Mouse (Mus musculus): ENCODE measurements around the gene Arhgap22.

Arhgap22 gene

DNA sequence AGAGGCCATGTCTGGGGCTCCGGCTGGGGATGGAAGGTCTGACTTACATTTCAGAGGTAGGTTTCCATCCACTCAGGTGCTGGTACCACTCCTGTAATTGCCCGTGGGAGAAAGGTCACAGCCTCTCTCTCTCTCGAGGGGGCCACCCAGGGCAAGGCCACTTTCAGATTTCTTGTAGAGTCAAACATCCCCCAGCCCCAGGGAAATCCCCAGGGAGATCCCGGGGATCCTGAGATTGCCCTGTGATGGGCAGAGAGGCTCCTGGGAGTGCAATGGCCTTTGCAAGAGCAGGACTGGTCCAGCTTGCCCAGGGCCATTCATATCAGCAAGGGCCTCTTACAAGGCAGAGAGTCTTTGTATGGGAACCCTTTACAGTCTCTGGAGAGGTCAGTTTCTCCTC, 120.6 kb downstream of the Arhgap22 start:
- DNase-seq, result no peak

DNA sequence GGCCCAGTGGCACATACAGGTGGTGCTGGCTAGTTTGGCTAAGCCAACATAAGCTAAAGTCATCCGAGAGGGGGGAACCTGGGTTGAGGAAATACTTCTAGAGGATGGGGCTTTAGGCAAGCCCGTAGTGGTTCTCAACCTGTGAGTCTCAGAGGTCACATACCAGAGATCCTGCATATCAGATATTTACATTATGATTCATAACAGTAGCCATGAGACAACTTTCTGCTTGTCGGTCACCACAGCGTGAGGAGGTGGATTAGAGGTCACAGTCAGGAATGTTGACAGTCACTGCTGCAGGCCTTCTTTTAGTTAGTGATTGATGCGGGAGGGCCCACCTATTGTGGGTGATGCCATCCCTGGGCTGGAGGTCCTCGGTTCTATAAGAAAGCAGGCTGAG, 121.9 kb downstream of the Arhgap22 start:
- no peak for DNase-seq

DNA sequence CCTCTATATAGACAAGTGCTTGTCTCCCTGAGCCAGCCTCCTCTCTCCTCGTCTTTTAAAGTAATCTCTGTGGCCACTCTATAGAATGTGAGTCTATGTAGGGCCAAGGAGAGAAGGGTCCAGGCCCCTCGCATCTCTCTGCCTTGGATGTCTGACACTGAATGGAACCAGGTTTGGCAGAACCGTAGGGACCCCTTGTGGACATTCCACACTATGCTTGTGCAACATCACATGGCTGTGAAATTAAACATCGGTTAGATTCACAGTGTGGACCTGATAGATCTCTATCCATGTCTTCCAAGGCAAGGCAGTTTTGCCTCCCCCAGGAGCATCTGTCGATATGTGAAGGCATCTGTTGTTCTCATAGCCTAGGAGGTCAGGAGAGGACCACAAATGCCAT, 124.9 kb downstream of the Arhgap22 start:
- DNase-seq, result no peak

DNA sequence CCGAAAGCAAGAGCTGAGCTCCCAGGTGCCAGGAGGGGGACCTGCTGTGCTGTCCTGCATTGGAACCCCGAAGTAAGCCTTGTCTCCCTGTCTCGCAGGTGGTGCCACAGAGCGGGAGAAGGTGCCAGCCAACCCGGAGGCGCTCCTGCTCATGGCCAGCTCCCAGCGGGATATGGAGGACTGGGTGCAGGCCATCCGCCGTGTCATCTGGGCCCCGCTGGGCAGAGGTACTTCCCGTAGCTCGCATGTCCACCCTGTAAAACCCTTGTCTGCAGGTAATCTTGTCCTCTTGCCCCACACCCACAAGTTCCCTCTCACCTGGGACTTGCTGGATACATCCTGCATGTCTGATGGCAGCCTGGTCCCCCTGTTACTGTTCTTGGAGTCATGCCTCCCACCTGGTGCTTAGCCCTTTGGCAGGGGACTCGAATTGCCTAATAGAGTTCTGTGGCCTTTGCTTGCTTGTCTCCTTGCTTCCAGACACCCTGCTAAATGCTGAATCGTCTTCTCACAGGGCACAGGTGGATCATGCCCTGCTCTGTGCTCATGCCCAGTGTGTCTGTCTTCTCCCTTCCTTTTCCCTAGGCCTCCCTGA, 129.4 kb downstream of the Arhgap22 start:
- no peak for DNase-seq

DNA sequence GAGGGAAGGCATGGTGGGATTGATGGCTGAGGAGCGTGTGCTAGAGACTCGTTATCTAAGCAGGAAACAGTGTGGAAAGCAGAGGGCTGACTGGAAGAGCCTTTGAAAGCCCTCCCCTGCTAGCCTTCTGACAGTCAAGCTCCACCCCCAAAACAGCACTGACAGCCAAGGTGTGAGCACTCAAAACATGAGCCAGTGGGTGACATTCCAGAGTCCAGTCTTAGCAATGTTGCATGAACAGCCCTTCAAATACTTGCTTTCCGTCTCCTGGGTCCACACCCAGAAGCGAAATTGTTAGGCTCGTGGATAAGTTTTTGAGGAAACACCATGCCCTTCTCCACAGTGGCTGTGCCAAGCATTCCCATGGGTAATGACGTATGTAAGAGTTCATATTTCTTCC, 132.7 kb downstream of the Arhgap22 start:
- no peak for DNase-seq

DNA sequence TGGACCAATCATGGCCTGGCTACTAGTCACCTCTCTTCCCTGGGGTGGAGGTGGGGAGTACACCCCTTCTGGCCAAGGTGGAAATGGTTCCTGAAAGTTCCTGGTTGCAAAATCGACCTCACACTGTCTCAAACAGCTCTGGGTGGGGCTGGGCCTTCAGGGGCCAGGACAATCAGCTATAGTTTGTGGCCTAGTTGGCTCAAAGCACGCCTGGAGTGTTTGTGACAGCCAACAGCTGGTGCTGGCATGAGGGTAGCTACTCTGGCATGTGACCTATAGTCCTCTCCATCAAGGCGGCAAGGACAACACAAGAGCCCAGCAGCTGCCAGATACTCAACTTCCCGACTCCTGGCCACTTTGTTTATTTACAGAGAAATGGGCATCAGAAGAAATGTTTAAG, 133.9 kb downstream of the Arhgap22 start:
- DNase-seq, result no peak

DNA sequence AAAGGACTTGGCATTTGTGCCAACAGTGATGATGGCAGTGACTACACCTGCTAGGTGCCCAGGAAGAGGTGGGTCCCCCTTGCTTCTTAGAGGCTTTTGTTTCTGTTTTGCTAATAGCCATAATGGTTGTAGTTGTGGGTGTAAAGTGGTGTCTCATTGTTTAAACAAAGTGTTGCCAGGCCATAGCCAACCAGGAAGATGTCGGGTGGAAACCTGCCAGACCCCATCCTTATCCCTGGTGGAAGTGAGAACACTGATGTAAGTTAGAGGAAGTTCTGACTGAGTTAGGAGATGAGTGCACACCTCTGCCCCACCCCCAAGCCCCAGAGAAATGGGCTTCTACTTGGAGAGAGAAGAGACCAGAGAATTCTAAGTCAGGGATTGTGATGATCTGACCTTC, 134.3 kb downstream of the Arhgap22 start:
- DNase-seq, result no peak

DNA sequence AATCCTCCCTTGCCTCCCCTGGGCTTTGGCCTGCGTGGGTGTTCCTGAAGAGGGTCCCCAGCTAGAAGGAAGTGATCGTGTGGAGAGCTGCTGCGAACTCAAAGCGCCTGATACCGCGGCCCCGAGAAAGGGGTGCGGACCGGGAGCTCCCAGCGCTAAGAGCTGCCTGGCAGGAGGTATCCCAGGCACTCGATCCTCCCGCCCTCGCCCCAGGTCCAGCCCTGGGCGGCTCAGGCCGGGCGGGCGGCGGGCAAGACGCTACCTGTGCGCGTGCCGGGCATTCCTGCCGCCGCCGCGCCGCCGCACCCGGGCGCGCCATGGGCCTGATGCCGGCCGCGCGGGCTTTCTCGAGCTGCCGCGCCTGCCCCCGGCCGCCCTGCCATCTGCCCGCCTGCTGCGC, 137.2 kb downstream of the Arhgap22 start:
- DNase-seq, result peak; percentile 61

DNA sequence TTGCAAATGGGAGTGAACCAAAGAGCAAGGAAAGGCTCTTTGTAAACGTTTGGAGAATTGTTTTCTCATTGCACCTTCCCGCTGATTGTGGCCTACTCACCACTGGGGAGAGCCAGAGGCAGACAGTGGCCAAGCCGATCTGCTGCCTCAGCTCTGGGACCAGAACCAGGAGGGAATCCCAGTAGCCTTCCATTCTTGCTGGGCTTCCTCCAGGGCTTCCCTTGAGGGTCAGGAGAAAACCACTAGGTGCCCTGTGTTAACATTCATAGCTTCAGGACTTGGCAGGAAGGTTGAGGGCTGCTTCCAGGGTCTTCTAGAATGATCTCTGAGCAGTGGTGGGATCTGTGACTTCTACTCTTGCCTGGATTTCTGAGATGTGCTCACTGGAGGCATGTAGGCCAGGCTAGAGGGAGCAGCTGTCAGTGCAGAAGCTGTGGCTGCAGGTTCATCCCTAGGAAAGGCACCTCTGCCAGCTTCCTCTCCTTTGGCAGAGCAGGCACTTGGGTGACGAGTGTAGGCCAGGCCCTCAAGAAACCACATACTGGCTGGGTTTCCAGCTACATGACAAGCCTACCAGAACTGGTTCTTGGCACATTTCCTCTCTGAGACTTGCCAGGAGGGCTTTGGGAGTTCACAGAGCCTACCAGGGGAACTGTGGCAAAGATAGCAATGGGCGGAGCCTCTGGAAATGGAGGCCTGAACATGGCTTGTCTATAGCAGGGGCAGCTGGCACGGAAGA, 138.3 kb downstream of the Arhgap22 start:
- peak; percentile 23 for DNase-seq

DNA sequence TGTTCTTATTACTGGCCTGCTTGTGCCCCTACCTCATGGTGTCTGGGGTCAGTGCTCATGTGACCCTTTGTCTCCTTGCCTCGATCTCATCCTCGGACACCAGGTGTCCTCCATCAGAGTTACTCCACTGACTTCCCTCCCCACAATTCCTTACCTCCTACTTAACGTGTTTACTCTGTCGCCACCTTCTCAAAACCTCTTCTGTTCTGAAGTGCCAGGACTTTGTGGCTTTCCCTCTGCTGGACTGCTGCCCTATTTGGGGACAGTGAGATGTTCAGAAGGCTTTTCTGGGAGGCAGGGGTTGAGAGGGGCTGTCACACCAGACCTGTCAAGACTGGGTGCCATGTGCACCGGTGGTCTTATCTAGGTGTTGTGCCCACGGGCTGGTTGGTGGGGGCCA, 139.1 kb downstream of the Arhgap22 start:
- DNase-seq, result no peak

DNA sequence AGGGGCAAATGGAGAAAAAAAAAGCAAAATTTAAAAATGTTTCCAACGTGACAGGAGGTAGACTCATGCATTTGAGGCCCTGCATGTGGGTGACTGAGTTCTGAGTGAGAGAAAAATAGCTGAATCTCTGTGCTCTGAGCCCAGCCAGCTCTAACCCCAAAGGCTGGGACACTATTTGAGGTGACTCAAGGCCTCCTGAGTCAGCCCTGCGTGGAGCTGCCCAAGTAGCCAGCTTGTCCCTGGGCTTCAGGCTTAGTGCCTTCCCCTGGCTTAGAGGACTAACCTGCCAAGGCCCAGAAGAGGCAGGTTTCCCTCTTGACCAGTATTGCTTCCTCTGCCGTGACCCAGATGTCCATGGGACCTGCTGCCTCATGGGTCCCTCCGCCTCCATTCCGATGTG, 141.4 kb downstream of the Arhgap22 start:
- DNase-seq, result no peak

DNA sequence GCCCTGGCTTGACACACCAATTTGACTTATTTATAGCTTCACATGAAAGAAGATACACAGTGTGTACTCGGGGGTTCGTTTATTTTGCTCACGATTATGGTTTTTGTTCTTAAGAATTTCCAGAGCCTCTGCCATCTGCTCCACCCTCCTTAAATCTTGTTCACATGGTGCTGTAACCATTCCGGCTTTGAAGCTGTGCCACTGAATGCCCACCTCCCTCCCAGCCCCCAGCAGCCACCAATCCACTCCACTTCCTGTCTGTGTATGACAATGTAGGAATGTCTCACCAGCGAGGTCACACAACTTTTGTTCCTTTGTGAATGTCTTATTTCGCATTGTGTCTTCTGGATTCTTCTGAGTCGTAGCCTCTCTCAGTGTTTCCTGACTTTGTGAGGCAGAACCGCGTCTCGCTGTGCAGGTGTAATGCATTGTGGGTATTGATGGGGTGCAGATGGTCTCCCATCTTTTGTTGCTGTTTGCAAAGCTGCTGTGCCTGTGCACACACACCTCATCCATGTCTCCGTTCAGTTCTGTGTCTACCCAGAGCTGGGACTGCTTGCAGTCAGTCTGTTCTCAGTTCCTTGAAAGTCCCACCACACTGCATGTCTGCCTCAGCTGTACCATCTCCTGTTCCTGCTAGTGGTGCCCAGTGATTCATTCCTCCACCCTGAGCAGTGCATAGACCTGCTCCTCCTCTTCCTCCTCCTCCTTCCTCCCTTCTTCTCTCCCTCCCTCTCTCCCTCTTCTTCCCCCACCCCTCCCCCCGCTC, 144.0 kb downstream of the Arhgap22 start:
- DNase-seq, result no peak

DNA sequence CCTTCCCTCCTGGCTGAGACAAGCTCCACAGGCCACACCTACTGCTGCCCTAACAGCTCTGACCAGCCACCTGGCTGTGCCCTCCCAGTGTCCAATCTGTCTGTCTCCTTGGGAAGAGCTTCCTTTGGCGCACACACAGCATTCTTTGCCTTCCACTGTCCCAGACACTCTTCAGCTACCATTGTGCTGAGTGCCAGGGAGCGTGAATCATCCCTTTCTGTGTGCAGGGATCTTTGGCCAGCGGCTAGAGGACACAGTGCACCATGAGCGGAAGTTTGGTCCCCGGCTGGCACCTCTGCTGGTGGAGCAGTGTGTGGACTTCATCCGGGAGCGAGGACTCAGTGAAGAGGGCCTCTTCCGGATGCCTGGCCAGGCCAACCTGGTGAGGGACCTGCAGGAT, 145.1 kb downstream of the Arhgap22 start:
- peak; percentile 43 for DNase-seq

DNA sequence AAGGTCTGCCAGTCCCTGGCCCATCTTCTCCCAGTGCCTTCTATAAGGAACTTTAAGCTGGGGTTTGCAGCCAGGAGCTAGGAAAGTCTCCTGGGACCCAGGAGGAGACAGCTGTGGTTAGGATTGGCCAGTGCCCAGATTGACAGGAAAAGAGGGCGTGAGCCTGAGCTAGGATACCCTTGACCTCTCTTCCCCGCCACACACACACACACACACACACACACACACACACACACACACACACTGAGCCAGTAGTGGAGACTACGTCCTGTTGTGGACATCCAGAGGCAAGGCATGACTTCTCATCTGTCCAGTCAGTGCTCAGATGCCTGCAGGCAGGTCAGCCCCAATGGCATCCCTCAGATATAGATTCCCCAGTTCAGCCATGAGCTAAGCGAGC, 147.7 kb downstream of the Arhgap22 start:
- DNase-seq, result no peak

DNA sequence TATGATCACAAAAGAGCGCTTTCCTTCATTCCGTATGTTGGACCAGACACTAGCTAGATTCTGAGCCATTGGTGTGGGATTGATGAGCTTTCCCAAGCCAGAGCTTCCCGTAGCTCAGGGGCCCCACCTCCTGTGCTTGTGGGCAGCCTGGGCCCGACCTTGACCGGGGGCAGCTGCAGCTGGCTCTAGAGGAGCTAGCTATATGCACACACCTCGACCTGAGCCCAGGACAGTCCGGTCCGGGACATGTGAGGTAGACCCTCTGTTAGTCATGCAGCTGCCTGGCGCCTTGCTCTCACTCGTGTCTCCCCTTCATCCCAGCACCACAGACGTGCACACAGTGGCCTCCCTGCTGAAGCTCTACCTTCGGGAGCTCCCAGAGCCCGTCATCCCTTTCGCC, 148.3 kb downstream of the Arhgap22 start:
- no peak for DNase-seq

DNA sequence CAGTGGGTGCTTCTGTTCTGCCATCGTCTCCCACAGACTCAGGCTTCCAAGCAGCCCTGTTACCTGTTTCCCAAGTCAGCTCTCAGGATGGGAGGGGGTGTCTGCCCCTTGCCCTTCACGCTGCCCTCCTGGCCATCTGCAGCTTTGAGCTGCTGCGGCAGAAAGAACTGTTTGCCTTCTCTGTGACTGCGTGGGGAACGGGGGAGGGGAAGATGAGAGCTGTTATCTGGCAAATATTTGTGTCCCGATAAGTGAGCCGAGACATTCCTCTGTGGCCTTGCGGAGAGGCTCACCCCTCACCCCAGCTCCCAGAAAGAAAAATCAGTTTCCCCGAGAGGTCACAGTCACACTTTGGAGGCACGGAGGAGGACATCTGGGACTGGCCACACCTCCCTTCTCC, 149.0 kb downstream of the Arhgap22 start:
- DNase-seq, result no peak

DNA sequence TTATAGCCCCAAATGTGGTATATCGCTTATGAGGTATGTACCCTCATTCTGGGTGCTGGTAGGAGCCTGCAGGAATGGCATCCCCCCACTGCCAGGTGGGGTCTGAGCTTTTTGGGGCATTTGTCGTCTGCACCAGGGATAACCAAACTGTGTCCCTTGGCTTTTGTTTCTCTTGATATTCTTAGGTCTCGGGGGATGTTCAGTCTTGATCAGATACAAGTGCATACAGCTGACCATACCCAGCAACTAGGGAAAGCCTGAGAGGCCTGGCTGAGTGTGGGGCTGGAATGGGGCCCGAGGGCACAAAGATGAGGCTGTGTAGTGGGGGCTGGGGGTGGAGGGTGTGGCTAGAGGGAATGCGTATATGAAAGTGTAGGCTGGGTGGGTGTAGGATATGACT, 149.8 kb downstream of the Arhgap22 start:
- no peak for DNase-seq

DNA sequence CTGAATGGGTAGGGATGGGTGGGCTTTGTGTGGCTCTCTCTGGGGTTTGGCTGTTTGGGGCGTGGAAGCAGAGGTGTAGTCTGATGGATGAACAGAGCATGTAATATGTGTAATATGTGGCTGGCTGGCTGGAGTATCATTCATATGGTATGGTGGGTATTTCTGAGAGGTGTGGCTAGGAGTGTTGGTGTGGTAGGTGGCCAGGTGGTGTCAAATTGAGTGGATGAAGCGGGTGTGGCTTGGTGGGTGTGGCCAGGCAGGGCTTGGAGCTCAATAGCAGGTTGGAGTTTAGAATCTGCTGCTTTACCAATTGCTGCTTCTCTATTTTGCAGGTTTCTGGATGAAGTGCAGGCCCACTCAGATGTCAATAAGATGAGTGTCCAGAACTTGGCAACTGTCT, 150.2 kb downstream of the Arhgap22 start:
- no peak for DNase-seq

DNA sequence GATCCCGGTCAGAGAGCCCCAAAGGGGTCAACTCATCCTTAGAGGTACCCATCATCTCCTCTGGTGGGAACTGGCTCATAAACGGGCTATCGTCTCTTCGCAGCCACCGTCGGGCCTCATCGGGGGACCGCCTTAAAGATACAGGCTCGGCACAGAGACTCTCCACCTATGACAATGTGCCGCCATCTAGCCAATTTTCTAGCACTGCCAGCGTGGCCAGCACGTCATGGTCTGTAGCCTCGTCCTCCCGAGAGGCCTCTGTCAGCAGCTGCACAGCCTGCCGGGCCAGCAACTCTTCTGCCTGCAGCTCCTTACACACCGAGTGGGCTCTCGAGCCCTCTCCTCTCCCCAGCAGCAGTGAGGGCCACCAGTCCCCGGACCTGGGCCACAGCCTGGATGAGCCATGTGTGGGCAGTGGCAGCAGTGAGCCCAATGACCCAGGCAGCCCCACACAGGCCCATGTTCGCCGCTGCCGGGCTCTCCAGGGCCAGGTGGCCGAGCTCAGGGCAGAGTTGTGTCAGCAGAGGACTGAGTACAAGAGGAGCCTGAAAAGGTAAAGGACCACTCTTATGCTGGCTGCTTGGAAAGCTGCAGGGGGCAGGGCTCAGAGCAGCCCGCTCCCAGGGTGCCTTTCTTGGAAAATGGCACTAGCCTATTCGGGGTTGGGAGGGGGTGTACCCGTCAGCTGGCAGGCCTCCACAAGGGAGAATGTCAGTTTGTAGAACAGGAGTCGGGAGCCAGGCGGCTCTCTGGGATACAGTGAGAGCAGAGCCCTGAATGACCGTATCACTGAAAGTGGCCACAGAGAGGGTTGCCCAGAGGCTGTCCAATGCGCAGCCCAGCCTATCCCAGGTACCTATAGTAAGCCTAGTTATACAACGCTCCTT, 153.3 kb downstream of the Arhgap22 start:
- peak; percentile 6 for DNase-seq

DNA sequence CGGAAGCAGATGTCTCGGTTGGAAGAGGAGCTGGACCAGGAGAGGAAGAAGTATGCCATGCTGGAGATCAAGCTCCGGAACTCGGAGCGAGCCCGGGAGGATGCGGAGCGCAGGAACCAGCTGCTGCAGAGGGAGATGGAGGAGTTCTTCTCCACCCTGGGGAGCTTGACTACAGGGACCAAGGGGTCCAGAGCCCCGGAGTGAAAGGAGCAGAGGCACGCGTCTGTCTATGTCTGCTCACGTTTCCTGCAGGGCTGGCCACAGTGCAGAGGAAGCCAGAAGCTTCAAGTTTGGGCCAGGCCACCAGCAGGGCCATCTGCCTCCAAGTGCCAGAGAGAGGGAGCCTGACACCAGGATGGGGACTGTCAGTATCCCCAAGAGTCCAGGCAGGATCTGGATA, 155.5 kb downstream of the Arhgap22 start:
- no peak for DNase-seq

DNA sequence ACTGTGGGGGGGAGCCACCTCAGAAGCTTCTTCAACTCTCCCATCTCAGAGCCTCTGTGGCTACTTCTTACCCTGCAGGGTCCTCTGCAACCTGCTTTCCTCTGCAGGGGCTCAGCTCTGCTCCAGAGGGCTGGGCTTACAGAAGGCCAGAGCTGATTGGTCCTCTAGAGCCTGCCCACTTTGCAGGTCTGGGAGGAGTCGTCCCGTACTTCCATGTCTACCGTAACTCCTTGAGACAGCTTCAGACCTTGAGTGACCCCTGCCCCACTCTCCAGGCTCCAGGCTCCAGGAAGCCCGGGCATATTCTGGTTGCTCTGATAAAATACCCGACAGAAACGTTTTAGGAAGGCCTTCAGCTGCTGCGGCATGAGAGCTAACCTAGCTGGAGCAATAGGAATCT, 156.2 kb downstream of the Arhgap22 start:
- peak; percentile 38 for DNase-seq

DNA sequence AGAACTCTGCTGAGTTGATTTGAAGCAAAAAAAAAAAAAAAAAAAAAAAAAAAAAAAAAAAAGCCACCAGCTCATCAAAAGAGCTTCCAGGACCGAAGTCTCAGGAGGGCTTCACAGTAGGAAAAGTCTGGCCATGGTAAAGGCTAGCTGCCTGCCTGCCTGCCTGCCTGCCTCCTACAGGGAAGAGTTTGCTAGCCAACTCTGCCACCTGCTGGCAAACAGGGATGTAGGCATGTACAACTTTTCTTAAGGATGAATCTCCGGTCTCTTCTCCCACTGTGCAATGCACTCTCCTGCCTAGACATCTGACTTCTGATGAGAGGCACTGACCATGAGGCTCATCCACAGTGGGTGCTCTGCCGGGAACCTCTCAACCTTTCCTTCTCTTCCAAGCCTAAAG, 157.4 kb downstream of the Arhgap22 start:
- peak; percentile 82 for DNase-seq

DNA sequence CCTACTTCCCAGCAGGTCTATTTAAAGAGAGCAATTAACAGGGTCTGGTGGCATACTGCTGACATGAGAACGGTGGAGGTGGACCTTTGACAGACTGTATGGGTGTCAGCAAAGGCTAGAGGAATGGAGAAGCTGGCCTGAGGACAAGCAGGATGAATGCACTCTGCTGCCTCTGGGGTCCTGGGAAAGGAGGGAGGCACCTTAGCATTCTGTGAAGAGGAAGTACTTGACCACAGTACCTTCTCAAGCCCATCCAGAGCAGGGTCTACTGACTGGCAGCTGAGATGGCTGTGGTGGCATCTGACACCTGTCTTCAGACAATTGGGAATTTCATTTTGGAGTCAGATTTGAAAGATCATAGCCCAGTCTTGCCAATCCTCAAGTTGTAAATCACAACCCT, 159.4 kb downstream of the Arhgap22 start:
- DNase-seq, result no peak

Measured in kidney, postnatal 10 days (tissue).